Mouse (Mus musculus): Measurements from ENCODE around the gene Atp6v0b. TPM values are rescaled to one million over a fixed set of nuclear protein-coding genes. Genes with fewer than 3 reads are reported as not detected.
A peak's percentile ranks its signal among the peaks of the same experiment; 100 is the strongest.

Gene Atp6v0b
- polyA plus RNA-seq, 1 experiment from 2014 or later = 252 TPM

DNA sequence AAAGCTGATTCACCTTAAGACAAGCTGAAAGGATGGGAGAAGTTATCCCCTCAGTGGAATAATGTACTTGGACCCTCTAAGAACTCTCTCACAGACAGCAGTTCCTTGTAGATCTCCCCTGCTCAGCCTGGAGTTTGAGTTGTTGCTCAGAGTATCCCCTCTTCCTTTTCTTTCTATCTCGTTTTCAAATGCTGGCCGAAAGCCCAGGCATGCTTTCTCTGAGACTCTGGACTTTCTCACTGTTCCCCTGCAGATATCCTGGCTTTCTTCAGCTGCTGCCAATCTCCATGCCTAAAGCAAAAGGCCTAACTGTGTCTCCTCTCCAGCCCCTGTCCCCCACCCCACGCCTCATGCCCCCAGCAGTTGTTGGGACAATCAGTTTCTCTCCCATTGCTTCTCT is 31.1 kb upstream of the Atp6v0b start:
- WGBS = 73% methylated on average over 3 of the region's 3 CpGs
- H3K27me3 ChIP-seq = peaks cover 3% of the 10 kb centered on the region; the same call in 1 of the 2 replicates
- peaks cover 14% of the 10 kb centered on the region for H3K4me1 ChIP-seq
- H3K4me2 ChIP-seq (replicated peaks) = no peak overlapping the region
- ATAC-seq (ENCODE audit: insufficient number of reproducible peaks, low FRiP score, low TSS enrichment, low read depth) = no peak
- no peaks in the 10 kb centered on the region for H3K36me3 ChIP-seq
- H3K9me3 ChIP-seq (replicated peaks) = no peaks in the 10 kb centered on the region
- no peak overlapping the region for H3K4me3 ChIP-seq (replicated peaks)
- H3K27ac ChIP-seq (replicated peaks) = no peak overlapping the region
- H3K9ac ChIP-seq = no peak overlapping the region

DNA sequence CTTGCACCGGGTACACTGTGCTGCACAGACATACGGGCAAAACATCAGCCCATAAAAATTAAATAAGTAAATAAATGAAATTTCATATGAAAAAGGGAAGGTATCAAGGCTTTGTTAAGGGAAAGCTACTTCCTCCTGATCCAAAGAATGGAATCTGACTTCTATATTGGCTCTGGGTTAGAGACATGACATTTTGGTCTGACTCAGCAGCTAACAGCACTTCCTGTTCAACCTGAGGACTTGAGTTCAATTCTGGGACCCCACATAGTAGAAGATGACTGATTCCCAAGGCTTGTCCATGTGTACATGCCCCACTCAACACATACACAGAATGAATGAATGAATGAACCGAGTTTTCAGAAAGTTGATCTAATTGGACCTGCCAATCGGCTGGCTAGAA is 30.7 kb upstream of the Atp6v0b start:
- Histone ChIP-seq H3K36me3 (no peaks in the 10 kb centered on the region), H3K4me3 (replicated peaks) (no peak overlapping the region), H3K27ac (replicated peaks) (no peak overlapping the region), H3K9ac (no peak overlapping the region), H3K27me3 (no peaks in the 10 kb centered on the region), H3K4me2 (replicated peaks) (no peak overlapping the region), H3K4me1 (peaks cover 18% of the 10 kb centered on the region), H3K9me3 (replicated peaks) (no peaks in the 10 kb centered on the region)
- 90% methylated on average over 4 of the region's 4 CpGs for WGBS
- no peak for ATAC-seq (ENCODE audit: insufficient number of reproducible peaks, low FRiP score, low TSS enrichment, low read depth)

DNA sequence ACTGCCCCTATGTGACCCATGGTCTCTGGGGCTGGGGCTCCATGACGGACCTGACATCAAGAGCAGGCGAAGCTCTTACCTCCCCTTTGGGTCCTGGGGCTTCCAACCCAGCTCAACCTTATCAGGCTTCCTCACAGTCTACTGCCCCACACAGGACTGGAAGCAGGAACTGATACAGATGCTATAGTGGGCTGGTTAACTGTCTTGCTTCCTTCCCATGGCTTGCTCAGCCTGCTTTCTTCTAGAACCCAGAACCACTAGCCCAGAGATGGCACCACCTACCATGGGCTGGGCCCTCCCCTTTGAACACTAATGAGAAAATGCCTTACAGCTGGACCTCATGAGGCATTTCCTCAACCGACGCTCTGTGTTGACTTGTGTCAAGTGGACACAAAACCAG is 30.3 kb upstream of the Atp6v0b start:
- no peak overlapping the region for H3K27ac ChIP-seq (replicated peaks)
- no peaks in the 10 kb centered on the region for H3K27me3 ChIP-seq
- 72% methylated on average over 4 of the region's 4 CpGs for WGBS
- no peak overlapping the region for H3K4me3 ChIP-seq (replicated peaks)
- ATAC-seq (ENCODE audit: insufficient number of reproducible peaks, low FRiP score, low TSS enrichment, low read depth) = no peak
- no peak overlapping the region for H3K4me2 ChIP-seq (replicated peaks)
- H3K9ac ChIP-seq = no peak overlapping the region
- H3K36me3 ChIP-seq = no peaks in the 10 kb centered on the region
- H3K4me1 ChIP-seq = peaks cover 23% of the 10 kb centered on the region
- no peaks in the 10 kb centered on the region for H3K9me3 ChIP-seq (replicated peaks)

DNA sequence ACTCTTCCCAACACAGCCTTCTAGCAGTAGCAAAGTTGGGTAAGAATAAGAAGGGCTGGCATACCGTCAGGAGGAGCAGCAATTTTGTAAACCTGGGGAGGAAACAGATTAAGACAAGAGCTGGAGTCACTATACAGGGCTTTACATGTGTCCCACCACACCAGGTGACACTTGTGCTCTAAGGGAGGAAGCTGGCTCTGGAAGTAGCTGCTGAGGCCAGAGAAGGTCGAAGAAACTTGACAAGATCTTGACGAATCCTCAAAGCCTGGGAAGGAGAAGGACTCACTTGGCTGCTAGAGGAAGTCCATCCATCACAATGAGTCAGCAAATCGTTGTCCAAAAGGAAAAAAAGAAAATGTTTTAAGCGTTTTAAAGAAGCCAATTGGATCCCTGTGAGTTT is 29.3 kb upstream of the Atp6v0b start:
- no peaks in the 10 kb centered on the region for H3K9me3 ChIP-seq (replicated peaks)
- H3K9ac ChIP-seq = no peak overlapping the region
- H3K36me3 ChIP-seq = peaks cover 8% of the 10 kb centered on the region
- 83% methylated on average over 5 of the region's 5 CpGs for WGBS
- H3K4me2 ChIP-seq (replicated peaks) = no peak overlapping the region
- no peaks in the 10 kb centered on the region for H3K27me3 ChIP-seq
- H3K4me1 ChIP-seq = peaks cover 28% of the 10 kb centered on the region
- H3K4me3 ChIP-seq (replicated peaks) = no peak overlapping the region
- no peak overlapping the region for H3K27ac ChIP-seq (replicated peaks)
- no peak for ATAC-seq (ENCODE audit: insufficient number of reproducible peaks, low FRiP score, low TSS enrichment, low read depth)

DNA sequence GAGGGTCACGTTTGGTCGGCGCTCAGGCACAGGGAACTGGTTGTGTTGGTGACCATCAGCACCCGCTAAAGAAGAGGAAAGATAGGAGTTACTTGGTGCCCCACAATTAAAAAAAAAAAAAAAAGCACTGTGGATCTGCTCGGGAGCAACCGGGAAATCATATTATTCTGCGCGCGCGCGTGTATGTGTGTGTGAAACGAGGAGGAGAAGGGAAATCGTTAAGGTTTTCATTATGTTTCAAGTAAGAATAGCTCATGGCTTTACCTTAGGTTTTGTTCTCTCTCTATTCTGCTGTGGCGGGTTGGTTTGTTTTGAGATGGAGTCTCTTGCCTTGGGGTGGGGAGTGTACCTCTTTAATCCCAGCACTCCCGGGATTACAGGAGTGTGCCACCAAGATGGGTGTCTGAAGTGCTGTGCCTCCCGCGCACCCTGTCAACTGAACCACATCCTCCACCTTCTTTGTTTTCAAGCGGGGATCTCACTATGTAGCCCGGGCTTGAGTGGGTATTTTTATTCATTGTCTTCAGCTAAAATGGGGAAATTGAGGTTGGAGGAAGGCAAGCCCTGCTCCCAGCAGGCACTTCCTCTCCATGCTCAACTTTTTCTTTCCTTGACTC is 28.5 kb upstream of the Atp6v0b start:
- Histone ChIP-seq H3K4me3 (replicated peaks) (peak overlapping the region; percentile 81), H3K4me1 (peaks cover 28% of the 10 kb centered on the region), H3K36me3 (peaks cover 13% of the 10 kb centered on the region), H3K27me3 (no peaks in the 10 kb centered on the region), H3K4me2 (replicated peaks) (peak overlapping the region; percentile 99), H3K9me3 (replicated peaks) (no peaks in the 10 kb centered on the region), H3K9ac (peak overlapping the region; percentile 71), H3K27ac (replicated peaks) (peak overlapping the region; percentile 86; the same call in 1 of the 2 replicates)
- no peak for ATAC-seq (ENCODE audit: insufficient number of reproducible peaks, low FRiP score, low TSS enrichment, low read depth)
- 8% methylated on average over 19 of the region's 19 CpGs for WGBS

DNA sequence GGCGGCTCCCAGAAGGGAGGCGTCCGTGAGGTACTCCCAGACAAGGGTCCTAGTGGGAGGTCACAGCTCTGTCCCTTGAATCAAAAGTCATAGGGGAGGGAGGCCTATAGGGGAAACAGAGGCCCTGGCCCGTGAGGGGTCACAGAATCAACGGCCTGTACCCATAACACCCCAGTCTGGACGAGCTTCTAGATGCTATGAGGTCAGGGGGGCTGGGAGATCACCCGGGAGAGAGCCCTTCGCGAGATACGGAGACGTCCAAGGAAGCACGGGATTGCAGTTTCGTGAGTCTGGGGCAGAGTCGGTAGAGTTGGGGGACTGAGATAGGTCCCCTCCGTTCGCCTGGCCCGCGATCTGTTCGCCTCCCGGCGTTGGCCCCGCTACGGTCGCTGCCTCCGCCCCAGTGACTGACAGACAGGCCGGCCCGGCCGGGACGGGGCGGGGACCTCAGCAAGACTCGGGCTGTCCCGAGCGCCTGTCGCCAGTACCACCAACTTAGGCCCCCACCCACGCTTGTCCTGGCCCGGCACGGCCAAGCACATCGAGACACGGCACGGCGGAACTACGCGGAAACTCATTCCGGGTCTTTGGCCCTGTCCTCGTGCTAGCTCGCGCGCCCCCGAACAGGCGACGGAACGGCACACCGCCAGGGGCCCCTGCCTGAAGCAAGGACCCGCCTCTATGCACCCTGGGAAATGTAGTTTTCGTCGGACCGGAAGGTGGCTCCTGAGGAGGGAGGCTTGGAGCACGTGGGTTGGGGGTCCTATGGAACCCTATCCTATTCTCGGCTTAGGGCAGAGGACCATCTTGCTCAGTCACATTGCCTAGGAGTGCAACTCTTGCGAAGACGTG is 27.7 kb upstream of the Atp6v0b start, which contains the start of gene Ipo13:
Gene Ipo13, minus strand, starts transcription at position 409 of the 852 bp plus-strand sequence.
- Histone ChIP-seq H3K4me3 (replicated peaks) (peak within 1 kb of the TSS; percentile 81), H3K4me2 (replicated peaks) (peak within 1 kb of the TSS; percentile 99), H3K4me1 (peaks cover 28% of the 10 kb centered on the region), H3K27me3 (no peaks in the 10 kb centered on the region), H3K9me3 (replicated peaks) (no peaks in the 10 kb centered on the region), H3K36me3 (peaks cover 13% of the 10 kb centered on the region), H3K27ac (replicated peaks) (peak within 1 kb of the TSS; percentile 86), H3K9ac (peak within 1 kb of the TSS; percentile 71)
- WGBS = under 1% methylated on average over 60 of the region's 61 CpGs
- ATAC-seq (ENCODE audit: insufficient number of reproducible peaks, low FRiP score, low TSS enrichment, low read depth) = peak; percentile 93

DNA sequence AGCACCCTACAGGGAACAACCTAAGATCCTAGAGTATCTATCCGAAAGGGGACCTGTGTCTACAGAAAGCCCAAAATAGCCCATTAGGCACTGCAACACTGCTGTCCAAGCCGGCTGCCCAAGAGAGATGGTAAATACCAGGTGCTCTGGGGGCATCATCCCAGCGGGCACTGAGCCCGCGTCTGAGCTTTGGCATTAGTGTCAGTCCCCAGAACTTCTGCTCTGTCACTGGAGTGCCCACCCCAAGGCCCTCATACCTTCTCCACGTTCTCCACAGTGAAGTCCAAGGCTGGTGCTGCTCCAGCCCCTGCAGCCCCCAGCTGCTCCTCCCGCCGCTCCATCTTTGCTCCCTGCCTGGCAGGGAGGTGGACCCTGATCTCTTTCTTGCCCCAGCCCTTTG is 26.9 kb upstream of the Atp6v0b start:
- H3K4me1 ChIP-seq = peaks cover 30% of the 10 kb centered on the region
- 10% methylated on average over 8 of the region's 8 CpGs for WGBS
- no peak for ATAC-seq (ENCODE audit: insufficient number of reproducible peaks, low FRiP score, low TSS enrichment, low read depth)
- no peak overlapping the region for H3K27ac ChIP-seq (replicated peaks)
- peak overlapping the region; percentile 71 for H3K9ac ChIP-seq
- peak overlapping the region; percentile 99 for H3K4me2 ChIP-seq (replicated peaks)
- no peaks in the 10 kb centered on the region for H3K9me3 ChIP-seq (replicated peaks)
- no peaks in the 10 kb centered on the region for H3K27me3 ChIP-seq
- H3K4me3 ChIP-seq (replicated peaks) = peak overlapping the region; percentile 81
- peaks cover 13% of the 10 kb centered on the region for H3K36me3 ChIP-seq

DNA sequence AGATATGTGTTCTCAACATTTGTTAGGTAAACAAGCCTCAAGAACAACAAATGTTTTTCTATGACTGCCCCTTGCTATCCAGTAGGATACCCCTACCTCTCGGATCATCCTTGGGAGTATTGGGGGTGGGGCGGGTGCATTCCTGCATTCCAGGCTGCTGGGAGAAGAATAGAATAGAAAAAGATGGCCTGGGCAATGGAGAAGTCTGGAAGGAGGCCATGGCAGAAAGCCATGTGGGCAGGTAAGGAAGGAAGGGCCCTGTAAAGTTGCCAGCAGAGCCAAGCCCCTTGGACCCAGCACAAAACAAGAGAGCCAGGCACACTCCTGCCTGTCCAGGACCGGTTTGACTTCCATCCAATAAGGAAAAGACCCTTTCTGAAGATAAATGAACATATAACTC is 26.3 kb upstream of the Atp6v0b start:
- H3K9ac ChIP-seq = no peak overlapping the region
- WGBS = 39% methylated on average over 3 of the region's 3 CpGs
- H3K4me2 ChIP-seq (replicated peaks) = peak overlapping the region; percentile 99
- H3K27me3 ChIP-seq = no peaks in the 10 kb centered on the region
- H3K27ac ChIP-seq (replicated peaks) = no peak overlapping the region; the same call in 1 of the 2 replicates
- peaks cover 13% of the 10 kb centered on the region for H3K36me3 ChIP-seq
- H3K9me3 ChIP-seq (replicated peaks) = no peaks in the 10 kb centered on the region
- peak overlapping the region; percentile 81 for H3K4me3 ChIP-seq (replicated peaks)
- H3K4me1 ChIP-seq = peaks cover 34% of the 10 kb centered on the region
- no peak for ATAC-seq (ENCODE audit: insufficient number of reproducible peaks, low FRiP score, low TSS enrichment, low read depth)

DNA sequence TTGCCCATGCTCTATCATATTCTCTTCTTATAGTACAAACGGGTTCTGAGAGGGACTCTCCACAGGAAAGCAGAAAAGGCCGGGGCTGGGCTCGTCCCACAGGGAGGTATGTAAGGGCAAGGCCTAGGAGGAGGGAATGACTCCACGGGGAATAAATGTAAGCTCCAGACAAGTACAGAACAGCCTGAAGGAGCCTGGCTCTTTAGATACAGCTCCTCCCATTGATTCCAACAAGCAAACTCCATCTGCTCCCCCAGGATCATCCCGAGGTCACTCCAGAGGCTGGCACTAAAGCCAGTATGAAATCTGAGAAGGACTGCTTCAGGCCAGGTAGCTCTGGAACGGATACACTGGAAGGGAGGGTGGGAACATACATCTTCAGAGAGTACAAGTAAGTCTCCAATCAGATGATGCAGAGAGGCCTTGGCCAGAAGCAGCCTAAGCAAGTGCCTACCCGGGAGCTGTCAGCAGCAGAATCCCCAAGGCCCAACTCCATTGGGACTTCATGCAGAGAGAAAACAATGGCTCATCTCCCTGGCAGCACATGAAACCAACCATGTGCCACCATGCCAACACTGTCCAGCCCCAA is 25.6 kb upstream of the Atp6v0b start:
- Histone ChIP-seq H3K4me2 (replicated peaks) (peak overlapping the region; percentile 99), H3K36me3 (peaks cover 18% of the 10 kb centered on the region), H3K27me3 (no peaks in the 10 kb centered on the region), H3K27ac (replicated peaks) (no peak overlapping the region; the same call in 1 of the 2 replicates), H3K4me3 (replicated peaks) (peak overlapping the region; percentile 81), H3K4me1 (peaks cover 34% of the 10 kb centered on the region), H3K9ac (no peak overlapping the region), H3K9me3 (replicated peaks) (no peaks in the 10 kb centered on the region)
- ATAC-seq (ENCODE audit: insufficient number of reproducible peaks, low FRiP score, low TSS enrichment, low read depth) = no peak
- 42% methylated on average over 7 of the region's 7 CpGs for WGBS

DNA sequence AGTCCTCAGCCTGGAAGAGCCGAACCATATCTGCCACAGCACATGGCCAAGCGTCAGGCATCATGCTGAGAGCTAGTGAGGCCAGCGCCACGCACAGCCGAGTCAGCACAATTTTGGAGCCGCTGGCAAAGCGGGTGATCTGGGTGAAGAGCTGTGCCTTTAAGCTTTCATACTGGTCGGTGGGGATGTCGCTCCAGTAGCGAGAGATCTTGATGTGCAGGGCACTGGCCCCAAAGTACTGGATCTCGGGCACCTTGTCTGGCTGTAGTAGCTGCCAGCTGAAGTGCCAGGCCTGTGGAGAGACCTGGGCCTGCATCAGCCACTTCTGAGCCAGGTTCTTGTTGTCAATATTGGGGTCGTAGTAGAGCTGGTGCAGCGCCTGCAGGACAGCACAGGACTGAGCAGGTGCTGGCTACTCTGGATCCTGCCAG is 25.0 kb upstream of the Atp6v0b start:
- ATAC-seq (ENCODE audit: insufficient number of reproducible peaks, low FRiP score, low TSS enrichment, low read depth) = no peak
- no peak overlapping the region for H3K9ac ChIP-seq
- H3K9me3 ChIP-seq (replicated peaks) = no peaks in the 10 kb centered on the region
- no peak overlapping the region for H3K4me3 ChIP-seq (replicated peaks)
- H3K36me3 ChIP-seq = peaks cover 23% of the 10 kb centered on the region
- no peak overlapping the region for H3K27ac ChIP-seq (replicated peaks)
- 92% methylated on average over 13 of the region's 13 CpGs for WGBS
- H3K27me3 ChIP-seq = no peaks in the 10 kb centered on the region
- H3K4me1 ChIP-seq = peaks cover 34% of the 10 kb centered on the region
- H3K4me2 ChIP-seq (replicated peaks) = no peak overlapping the region

DNA sequence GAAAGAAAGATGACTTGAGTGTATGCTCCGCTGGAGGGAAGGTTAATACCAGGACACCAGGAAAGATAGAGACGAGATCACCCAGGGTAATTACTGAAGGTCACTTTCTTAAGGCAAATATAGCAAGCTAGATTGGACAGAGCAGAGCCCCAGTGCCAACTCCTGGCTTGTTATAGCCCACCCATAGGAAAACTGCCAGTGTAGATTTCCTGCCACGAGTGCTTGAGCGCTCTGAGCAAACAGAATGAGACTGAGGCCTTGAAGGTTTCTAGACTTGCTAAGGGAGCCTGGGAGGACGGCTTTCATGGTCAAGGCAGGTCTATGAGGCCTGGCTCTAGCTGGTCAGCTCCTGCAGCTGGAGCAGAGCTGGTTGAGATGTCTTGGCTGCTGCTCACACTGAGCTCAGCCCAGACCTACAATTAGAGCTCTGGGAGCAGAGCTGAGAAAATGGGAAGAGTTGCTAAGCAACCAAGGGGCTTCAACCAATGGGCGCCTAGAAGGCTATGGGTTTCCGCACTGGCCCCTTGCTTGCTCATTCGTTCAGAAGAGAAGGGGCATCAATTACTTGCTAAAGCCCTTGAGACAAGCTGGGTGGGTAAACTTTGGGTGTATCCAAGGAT is 21.8 kb upstream of the Atp6v0b start:
- no peak; the same call in 1 of the 2 replicates for ATAC-seq (ENCODE audit: insufficient number of reproducible peaks, low FRiP score, low TSS enrichment, low read depth)
- Histone ChIP-seq H3K9ac (no peak overlapping the region), H3K4me3 (replicated peaks) (no peak overlapping the region), H3K4me1 (peaks cover 27% of the 10 kb centered on the region), H3K9me3 (replicated peaks) (no peaks in the 10 kb centered on the region), H3K27me3 (no peaks in the 10 kb centered on the region), H3K27ac (replicated peaks) (no peak overlapping the region), H3K4me2 (replicated peaks) (no peak overlapping the region), H3K36me3 (peaks cover 49% of the 10 kb centered on the region)
- WGBS = 80% methylated on average over 8 of the region's 8 CpGs
